Mouse (Mus musculus): ENCODE results near the gene Usp1. TPM values are rescaled to one million over a fixed set of nuclear protein-coding genes. Genes with fewer than 3 reads are reported as not detected.
"Not testable (repeated sequence)": the region's sequence is repeated elsewhere in the genome, so short reads cannot be mapped to it uniquely, and the experiment has no call there.

Usp1 gene
- total RNA-seq, 1 experiment from 2014 or later, result 149 TPM

DNA sequence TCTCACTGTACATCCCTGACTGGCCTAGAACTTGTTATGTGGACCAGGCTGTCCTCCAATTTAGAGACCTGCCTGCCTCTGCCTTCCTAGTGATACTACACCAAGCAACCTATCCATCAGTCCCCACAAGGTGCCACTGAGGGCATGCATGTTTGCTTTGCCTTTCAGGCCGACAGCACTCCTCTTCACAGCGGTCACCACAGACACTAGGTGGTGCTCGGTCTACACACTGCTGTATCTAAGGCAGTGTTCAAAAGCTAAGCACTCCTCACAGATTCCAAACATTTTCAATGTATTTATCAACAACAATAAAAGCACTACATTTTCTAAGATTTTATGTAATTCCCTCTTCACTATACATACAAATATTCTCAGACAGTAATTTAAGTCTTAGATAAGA lies 46.3 kb downstream of the Usp1 start:
- no peak for ATAC-seq (replicated peaks in 1 of 2; ENCODE audit: insufficient read depth in 1 of 2, low FRiP score in 2 of 2, low TSS enrichment in 1 of 2, low read depth in 1 of 2, poor library complexity in 2 of 2, severe bottlenecking in 2 of 2)

DNA sequence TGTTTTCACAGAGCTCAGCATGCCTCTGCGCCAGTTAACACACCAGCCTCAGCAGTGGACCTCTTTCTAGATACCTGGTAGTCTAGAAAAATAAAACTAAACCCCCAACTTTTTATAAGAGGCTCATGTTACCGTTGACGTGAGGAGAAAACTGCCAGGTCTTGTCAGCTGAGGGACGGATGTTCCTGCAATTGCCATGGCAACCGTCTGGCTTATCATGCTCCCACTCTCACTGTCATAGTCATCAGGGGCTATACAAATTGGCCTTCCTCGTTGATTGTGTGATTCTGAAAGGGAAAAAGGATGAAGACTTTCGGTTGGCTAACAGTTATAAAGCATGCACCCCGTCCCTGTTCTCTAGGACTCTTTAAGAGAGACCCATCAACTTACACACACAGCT lies 52.1 kb downstream of the Usp1 start:
- no peak for ATAC-seq (replicated peaks in 1 of 2; ENCODE audit: insufficient read depth in 1 of 2, low FRiP score in 2 of 2, low TSS enrichment in 1 of 2, low read depth in 1 of 2, poor library complexity in 2 of 2, severe bottlenecking in 2 of 2)

DNA sequence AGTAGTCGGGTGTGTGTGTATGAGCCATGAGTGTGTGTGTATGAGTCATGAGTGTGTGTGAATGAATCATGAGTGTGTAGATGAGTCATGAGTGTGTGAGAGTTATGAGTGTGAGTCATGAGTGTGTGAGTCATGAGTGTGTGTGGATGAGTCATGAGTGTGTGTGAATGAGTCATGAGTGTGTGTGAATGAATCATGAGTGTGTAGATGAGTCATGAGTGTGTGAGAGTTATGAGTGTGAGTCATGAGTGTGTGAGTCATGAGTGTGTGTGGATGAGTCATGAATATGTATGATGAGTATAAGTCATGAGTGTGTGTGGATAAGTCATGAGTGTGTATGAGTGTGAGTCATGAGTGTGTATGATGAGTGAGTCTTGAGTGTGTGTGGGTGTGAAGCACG lies 54.7 kb downstream of the Usp1 start:
- ATAC-seq (replicated peaks in 1 of 2; ENCODE audit: insufficient read depth in 1 of 2, low FRiP score in 2 of 2, low TSS enrichment in 1 of 2, low read depth in 1 of 2, poor library complexity in 2 of 2, severe bottlenecking in 2 of 2), result not testable (repeated sequence)

DNA sequence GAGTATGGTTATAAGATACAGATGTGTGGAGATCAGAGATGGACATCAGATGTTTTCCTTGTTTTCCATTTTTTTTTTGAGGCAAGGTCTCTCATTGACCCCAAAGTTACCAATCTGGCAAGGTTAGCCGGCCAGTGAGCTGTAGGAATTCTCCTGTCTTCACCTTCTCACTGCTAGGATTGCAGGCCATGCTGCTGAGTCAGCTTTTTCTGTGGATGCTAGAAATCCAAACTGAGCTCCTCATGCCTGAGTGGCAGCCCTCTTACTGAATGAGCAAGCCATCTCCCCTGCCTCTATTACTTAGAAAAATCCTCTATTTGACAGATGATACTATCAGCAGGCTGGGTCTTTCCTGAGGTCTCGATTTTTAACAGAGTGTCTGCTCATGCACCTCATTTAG lies 55.1 kb downstream of the Usp1 start:
- ATAC-seq (replicated peaks in 1 of 2; ENCODE audit: insufficient read depth in 1 of 2, low FRiP score in 2 of 2, low TSS enrichment in 1 of 2, low read depth in 1 of 2, poor library complexity in 2 of 2, severe bottlenecking in 2 of 2), result no peak

DNA sequence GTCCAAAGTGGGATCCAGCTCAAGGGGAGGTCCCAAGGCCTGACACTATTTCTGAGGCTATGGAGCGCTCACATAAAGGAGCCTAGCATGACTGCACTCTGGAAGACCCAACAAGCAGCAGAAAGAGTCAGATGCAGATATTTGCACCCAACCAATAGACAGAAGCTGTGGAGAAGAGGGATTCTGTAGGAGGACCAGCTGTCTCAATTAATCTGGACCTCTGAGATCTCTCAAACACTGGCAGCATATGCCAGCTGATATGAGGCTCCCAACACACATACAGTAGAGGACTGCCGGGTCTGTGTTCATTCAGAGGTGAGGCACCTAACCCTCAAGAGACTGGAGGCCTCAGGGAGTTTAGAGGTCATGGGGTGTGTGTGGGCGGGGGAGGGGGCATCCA lies 56.4 kb downstream of the Usp1 start:
- ATAC-seq (replicated peaks in 1 of 2; ENCODE audit: insufficient read depth in 1 of 2, low FRiP score in 2 of 2, low TSS enrichment in 1 of 2, low read depth in 1 of 2, poor library complexity in 2 of 2, severe bottlenecking in 2 of 2), result not testable (repeated sequence)

DNA sequence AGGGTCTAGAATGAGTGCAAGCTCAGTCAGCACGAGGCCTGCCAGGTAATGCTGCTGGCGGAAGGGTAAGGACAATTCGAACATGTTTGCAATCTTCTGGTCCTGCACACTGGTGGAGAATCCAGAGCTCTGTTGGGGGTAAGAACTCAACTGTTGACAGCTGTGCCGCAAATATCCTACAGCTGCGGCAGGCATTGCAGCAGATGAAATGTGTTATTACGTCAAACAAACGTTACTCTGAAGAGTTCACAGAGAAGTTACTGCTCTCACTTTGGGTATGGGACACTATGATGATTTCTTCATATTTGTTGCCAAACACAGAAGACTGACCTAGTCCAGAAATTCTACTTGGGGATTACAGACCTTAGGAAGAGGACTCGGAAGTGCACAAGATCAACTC lies 61.1 kb downstream of the Usp1 start:
- no peak for ATAC-seq (replicated peaks in 1 of 2; ENCODE audit: insufficient read depth in 1 of 2, low FRiP score in 2 of 2, low TSS enrichment in 1 of 2, low read depth in 1 of 2, poor library complexity in 2 of 2, severe bottlenecking in 2 of 2)

Other genes with a start within 250 kb of the Usp1 start
- gene L1td1, start 197.1 kb upstream of the Usp1 start, total RNA-seq (2017), result 0.44 TPM in 1 of 2 replicates, not detected in the other
- not detected in 2 replicates for gene Kank4, start 106.3 kb upstream of the Usp1 start, total RNA-seq (2017)
- not detected in 2 replicates for gene I0C0044D17Rik, start 100.0 kb upstream of the Usp1 start, total RNA-seq (2017)
- gene Angptl3, start 107.1 kb downstream of the Usp1 start, total RNA-seq (2017), result 1.1 and 2.1 TPM in 2 replicates
- gene Dock7, start 197.1 kb downstream of the Usp1 start, total RNA-seq (2017), result 63.0 and 72.2 TPM in 2 replicates

Data from hematopoietic stem cell, adult 5-6 weeks (primary cell).